Mouse (Mus musculus) C2C12 (cell line): ENCODE results near the gene Pacs2. TPM values are rescaled to one million over a fixed set of nuclear protein-coding genes. Genes with fewer than 3 reads are reported as not detected.

ENCODE experiments used
- H3K27me3 ChIP-seq: one replicate; pipeline ENCODE4 v1.6.1; 2011; ENCODE audit not compliant: control insufficient read depth, insufficient read depth, insufficient read length
- H3K36me3 ChIP-seq: one replicate; pipeline ENCODE4 v1.6.1; 2011; ENCODE audit not compliant: control insufficient read depth, insufficient read depth
- H3K4me3 ChIP-seq: one replicate; pipeline ENCODE4 v1.5.1; 2011; ENCODE audit warnings: mild to moderate bottlenecking, control low read depth; ENCODE audit not compliant: poor library complexity, insufficient read depth, severe bottlenecking
- H3K79me2 ChIP-seq: one replicate; pipeline ENCODE4 v1.6.1; 2011; ENCODE audit not compliant: control insufficient read depth, insufficient read depth
- H3K79me3 ChIP-seq: one replicate; pipeline ENCODE4 v1.6.1; 2011; ENCODE audit warnings: low read depth, control low read depth
- H3ac ChIP-seq: one replicate; pipeline ENCODE3; 2011; ENCODE audit warnings: low read depth; ENCODE audit not compliant: control insufficient read depth, insufficient read length
- CEBPB ChIP-seq: IDR thresholded peaks from one replicate; pipeline ENCODE4 v1.6.1; 2011; ENCODE audit warnings: low read depth, mild to moderate bottlenecking, control low read depth, moderate library complexity
- CTCF ChIP-seq: IDR thresholded peaks from one replicate; pipeline ENCODE4 v1.5.1; 2011; ENCODE audit not compliant: control insufficient read depth, insufficient read depth, insufficient read length
- FOSL1 ChIP-seq: IDR thresholded peaks from one replicate; pipeline ENCODE4 v1.8.0; 2011; ENCODE audit warnings: mild to moderate bottlenecking, low read length; ENCODE audit not compliant: poor library complexity, insufficient read depth, severe bottlenecking
- MAX ChIP-seq: IDR thresholded peaks from one replicate; pipeline ENCODE4 v1.6.1; 2011; ENCODE audit warnings: mild to moderate bottlenecking, control low read depth
- MYOD1 ChIP-seq: IDR thresholded peaks from one replicate; pipeline ENCODE4 v1.6.1; 2011; ENCODE audit warnings: low read depth; ENCODE audit not compliant: control insufficient read depth, insufficient read length
- MYOG ChIP-seq: IDR thresholded peaks from one replicate; pipeline ENCODE4 v1.6.1; 2011; ENCODE audit not compliant: control insufficient read depth, insufficient read length; ENCODE audit errors: extremely low read depth
- USF1 ChIP-seq: IDR thresholded peaks from one replicate; pipeline ENCODE4 v1.6.1; 2011; ENCODE audit warnings: low read depth, mild to moderate bottlenecking, control low read depth, moderate library complexity
- polyA plus RNA-seq: library from polyadenylated mRNA; unstranded; fragments of >200 nt; fragmentation: generic; extraction: Trizol; gene quantifications from one replicate; pipeline ENCODE4 v1.2.1, GENCODE M21; 2012; ENCODE audit warnings: missing spikeins

Gene Pacs2
- polyA plus RNA-seq, 1 experiment = 48.8 TPM

DNA sequence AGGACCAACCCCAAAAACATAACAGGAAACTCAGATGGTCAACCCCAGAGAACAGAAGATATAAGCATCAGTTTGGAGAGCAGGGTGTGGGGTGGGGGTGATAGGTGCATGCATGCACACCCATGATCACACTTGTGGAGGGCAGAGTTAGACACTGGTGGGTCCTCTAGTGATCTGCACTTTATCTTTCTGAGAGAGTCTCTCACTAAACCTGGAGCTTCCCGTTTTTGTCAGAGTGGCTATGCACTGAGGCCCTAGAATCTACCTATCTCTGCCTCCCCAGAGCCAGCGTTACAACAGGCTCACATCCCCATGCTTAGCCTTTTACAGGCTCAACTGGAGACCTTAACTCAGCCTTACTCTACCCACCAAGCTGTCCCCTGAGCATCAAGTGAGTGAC lies 22.9 kb upstream of the Pacs2 start:
- no peak overlapping the region for H3K4me3 ChIP-seq

DNA sequence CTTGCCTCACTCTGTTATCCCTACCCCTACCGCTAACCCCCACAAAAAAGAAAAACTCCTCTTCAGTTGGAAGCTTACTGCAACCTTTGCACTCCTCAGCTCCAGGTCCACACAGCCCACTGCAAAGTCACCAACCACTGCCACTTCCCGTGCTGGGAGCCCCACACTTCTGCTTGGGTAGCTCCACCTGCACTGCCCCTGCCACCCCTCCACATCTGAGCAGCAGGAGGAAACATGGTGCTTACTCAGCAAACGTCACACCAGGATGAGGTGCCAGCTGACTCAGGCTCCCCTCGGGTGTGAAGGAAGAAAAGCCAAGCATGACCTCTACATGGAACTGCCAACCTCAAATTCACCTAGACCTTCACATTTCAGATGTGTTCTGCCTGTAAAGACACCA lies 20.2 kb upstream of the Pacs2 start:
- Histone ChIP-seq H3K27me3 (no peaks in the 10 kb centered on the region), H3K4me3 (no peak overlapping the region), H3K36me3 (peaks cover 7% of the 10 kb centered on the region), H3ac (no peak overlapping the region), H3K79me3 (peaks cover 52% of the 10 kb centered on the region), H3K79me2 (peaks cover 75% of the 10 kb centered on the region)
- TF ChIP-seq FOSL1 = no peak
- TF ChIP-seq CEBPB = no peak
- no peak for TF ChIP-seq MAX
- no peak for TF ChIP-seq CTCF
- TF ChIP-seq MYOD1 = no peak
- no peak for TF ChIP-seq USF1
- TF ChIP-seq MYOG = no peak

More for the DNA sequence above, 22.9 kb upstream of the Pacs2 start:
- Histone ChIP-seq H3ac (no peak overlapping the region), H3K27me3 (no peaks in the 10 kb centered on the region), H3K79me3 (peaks cover 29% of the 10 kb centered on the region), H3K36me3 (peaks cover 26% of the 10 kb centered on the region), H3K79me2 (peaks cover 58% of the 10 kb centered on the region)
- no peak for TF ChIP-seq MYOG

DNA sequence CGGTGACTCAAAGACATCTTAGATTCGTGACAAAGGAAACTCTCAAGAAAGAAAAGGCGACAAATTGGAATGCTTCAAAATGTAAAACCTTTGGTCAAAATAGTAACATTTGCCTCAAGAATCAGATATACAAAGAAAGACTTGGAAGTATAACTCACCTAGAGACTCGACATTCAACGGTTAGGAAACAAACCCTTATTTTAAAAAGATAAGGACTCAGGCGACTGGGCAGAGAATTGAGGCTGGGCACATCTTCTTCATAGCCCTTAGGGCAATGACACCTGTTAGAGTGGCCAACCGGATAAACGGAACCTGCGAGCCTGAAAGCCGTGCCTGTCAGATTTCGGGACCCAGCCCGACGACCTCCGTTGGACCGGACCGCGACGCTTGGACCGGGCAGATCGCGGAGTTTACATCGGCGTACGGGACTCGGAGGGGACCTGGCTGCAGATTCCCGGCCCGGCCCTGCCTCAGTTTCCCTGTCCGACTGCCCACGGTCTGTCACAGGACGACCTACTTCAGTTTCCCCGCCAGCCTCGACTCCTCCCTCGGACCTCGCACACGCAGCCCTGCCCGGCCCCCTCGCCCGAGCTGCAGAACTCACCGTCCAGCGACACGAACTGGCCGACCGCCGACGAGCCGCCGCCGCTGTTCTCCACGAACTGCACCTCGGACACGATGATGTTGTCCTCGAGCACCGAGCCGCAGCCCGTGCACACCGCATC lies 14.6 kb upstream of the Pacs2 start:
- TF ChIP-seq MAX = no peak
- no peak for TF ChIP-seq CTCF
- TF ChIP-seq USF1 = no peak
- TF ChIP-seq CEBPB = no peak
- TF ChIP-seq MYOG = no peak
- no peak for TF ChIP-seq MYOD1
- TF ChIP-seq FOSL1 = no peak
- H3K79me2 ChIP-seq = peaks cover 55% of the 10 kb centered on the region
- no peaks in the 10 kb centered on the region for H3K36me3 ChIP-seq

DNA sequence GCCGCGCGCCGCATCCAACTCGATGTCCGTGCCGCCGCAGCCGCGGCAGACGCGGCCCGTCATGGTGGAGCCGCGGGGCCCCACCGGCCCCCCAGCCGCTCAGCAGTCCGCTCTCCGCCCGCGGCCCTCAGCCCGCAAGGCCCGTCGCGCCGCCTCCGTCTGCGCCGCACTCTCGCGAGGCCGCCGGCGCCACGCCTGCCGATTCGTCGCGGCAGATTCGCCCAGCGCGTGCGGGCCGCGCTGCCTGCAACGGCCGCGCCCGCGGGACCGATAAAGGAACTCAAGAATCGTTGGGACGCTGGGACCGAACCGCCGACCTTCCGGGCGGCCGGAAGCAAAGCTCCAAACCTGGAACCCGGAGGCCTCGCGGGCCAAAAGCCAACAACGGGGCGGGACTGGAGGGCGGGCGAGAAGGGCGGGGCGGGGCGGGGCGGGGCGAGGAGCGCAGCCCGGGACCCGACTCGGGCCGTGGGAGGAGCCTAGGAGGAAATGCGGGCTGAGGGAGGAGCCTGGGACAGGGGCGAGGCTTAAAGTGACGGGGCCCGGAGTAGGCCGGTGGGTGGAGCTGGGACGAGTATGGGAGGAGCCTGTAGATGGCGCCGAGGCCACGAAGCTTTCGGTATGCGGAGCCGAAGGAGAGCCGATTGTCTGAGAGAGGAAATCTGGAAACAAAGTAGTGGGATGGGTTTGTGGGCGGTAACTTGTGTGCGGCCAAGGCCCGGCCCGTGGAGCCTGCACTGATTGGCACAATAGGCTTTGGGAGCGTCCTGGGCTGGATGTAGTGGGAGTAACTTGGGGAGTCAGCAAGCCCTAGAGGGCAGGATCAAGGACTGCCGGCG lies 13.8 kb upstream of the Pacs2 start, which contains the start of gene Brf1:
Gene Brf1 (minus strand): TSS at position 411 of the 839 bp plus-strand sequence.
- TF ChIP-seq FOSL1 = no peak
- no peak for TF ChIP-seq MYOG
- no peak for TF ChIP-seq USF1
- no peak for TF ChIP-seq CTCF
- TF ChIP-seq MAX = peak; percentile 63
- no peak for TF ChIP-seq MYOD1
- TF ChIP-seq CEBPB = no peak
- Histone ChIP-seq H3K79me2 (peaks cover 47% of the 10 kb centered on the region), H3K79me3 (peaks cover 42% of the 10 kb centered on the region), H3K27me3 (no peaks in the 10 kb centered on the region), H3K36me3 (no peaks in the 10 kb centered on the region), H3ac (peak within 1 kb of the TSS; percentile 79), H3K4me3 (peak within 1 kb of the TSS; percentile 86)

More for the DNA sequence above, 14.6 kb upstream of the Pacs2 start:
- peaks cover 49% of the 10 kb centered on the region for H3K79me3 ChIP-seq
- H3K4me3 ChIP-seq = peak overlapping the region; percentile 86
- no peaks in the 10 kb centered on the region for H3K27me3 ChIP-seq
- H3ac ChIP-seq = peak overlapping the region; percentile 79

DNA sequence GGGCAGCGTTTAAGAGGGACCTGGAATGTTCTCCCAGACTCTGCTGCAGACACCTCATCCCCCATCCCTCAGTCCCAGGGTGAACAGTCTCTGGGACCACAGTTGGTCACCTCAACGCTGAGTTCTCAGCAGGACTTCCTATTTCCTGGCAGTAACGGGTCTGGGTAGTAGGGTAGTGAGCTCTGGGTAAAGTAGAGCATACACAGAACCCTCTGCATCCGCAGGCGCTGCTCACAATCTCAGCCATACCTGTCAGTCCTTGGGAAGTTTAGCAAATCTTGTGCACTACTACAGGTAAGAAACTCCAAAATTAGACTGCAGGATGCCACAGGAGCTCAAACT lies 13.2 kb upstream of the Pacs2 start:
- peak overlapping the region; percentile 73 for H3ac ChIP-seq
- peaks cover 37% of the 10 kb centered on the region for H3K79me3 ChIP-seq
- H3K79me2 ChIP-seq = peaks cover 42% of the 10 kb centered on the region
- no peak for TF ChIP-seq USF1
- TF ChIP-seq CEBPB = no peak
- TF ChIP-seq MYOG = no peak
- TF ChIP-seq CTCF = no peak
- no peak for TF ChIP-seq FOSL1
- TF ChIP-seq MAX = no peak
- no peak for TF ChIP-seq MYOD1
- no peaks in the 10 kb centered on the region for H3K27me3 ChIP-seq
- peak overlapping the region; percentile 24 for H3K4me3 ChIP-seq
- H3K36me3 ChIP-seq = no peaks in the 10 kb centered on the region
